Mouse (Mus musculus) CH12.LX (cell line): ENCODE measurements around the gene Sgms1. TPM values are rescaled to one million over a fixed set of nuclear protein-coding genes. Genes with fewer than 3 reads are reported as not detected.

Experiments
- DNase-seq: peaks from one replicate; pipeline ENCODE4 v3.0.0-alpha.2; 2013; ENCODE audit errors: extremely low read depth
- H3K27ac ChIP-seq: 2 replicates; pipeline ENCODE4 v1.5.1; 2012; ENCODE audit warnings: low read depth, mild to moderate bottlenecking, control low read depth, moderate library complexity; ENCODE audit not compliant: insufficient read depth
- H3K27me3 ChIP-seq: replicated peaks from 2 replicates; pipeline ENCODE3; 2012; ENCODE audit warnings: inconsistent platforms
- H3K36me3 ChIP-seq, 2 experiments: replicated peaks in 1 of 2; 2 replicates each; pipeline versions ENCODE3 to v1.6.1; 2012; ENCODE audit warnings: inconsistent platforms in 1 of 2, low read length in 1 of 2, mild to moderate bottlenecking in 1 of 2, mixed read lengths in 1 of 2, moderate library complexity in 1 of 2; ENCODE audit not compliant: control insufficient read depth in 1 of 2, insufficient read depth in 1 of 2
- H3K4me1 ChIP-seq, 2 experiments: 2 replicates each; pipeline ENCODE4 v1.6.1; 2012; ENCODE audit warnings: inconsistent platforms in 1 of 2, moderate library complexity in 1 of 2; ENCODE audit not compliant: insufficient read depth in 2 of 2, control insufficient read depth in 1 of 2
- H3K4me2 ChIP-seq: 2 replicates; pipeline ENCODE4 v1.6.1; 2012; ENCODE audit warnings: low read depth, mild to moderate bottlenecking, control low read depth; ENCODE audit not compliant: poor library complexity, insufficient read depth, severe bottlenecking
- H3K4me3 ChIP-seq, 3 experiments: fragments of 150-350 bp in 1 of 3; sonication (generic) in 1 of 3; replicated peaks in 1 of 3; 2 replicates each; pipeline versions ENCODE3 to v1.5.1; 2011 to 2012; ENCODE audit warnings: low read depth in 2 of 3, low read length in 2 of 3, mild to moderate bottlenecking in 2 of 3, moderate library complexity in 2 of 3, control low read depth in 1 of 3, improper control_type of control experiment in 1 of 3, inconsistent platforms in 1 of 3, mixed read lengths in 1 of 3; ENCODE audit not compliant: poor library complexity in 1 of 3
- H3K79me2 ChIP-seq: replicated peaks from 2 replicates; pipeline ENCODE4 v1.6.1; 2012; ENCODE audit warnings: mild to moderate bottlenecking, moderate library complexity; ENCODE audit not compliant: control insufficient read depth, poor library complexity, insufficient read depth, severe bottlenecking; ENCODE audit errors: extremely low read depth
- H3K9ac ChIP-seq: 2 replicates; pipeline ENCODE4 v1.6.1; 2012; ENCODE audit warnings: low read depth, mild to moderate bottlenecking, control low read depth, moderate library complexity; ENCODE audit not compliant: insufficient read depth
- H3K9me3 ChIP-seq: replicated peaks from 2 replicates; pipeline ENCODE3; 2012; ENCODE audit warnings: low read length, inconsistent platforms, mixed read lengths
- CTCF ChIP-seq, 2 experiments: IDR thresholded peaks in 1 of 2; conservative IDR thresholded peaks in 1 of 2; 2 replicates each; pipeline ENCODE4 v1.5.1; 2011 to 2012; ENCODE audit warnings: low read depth in 2 of 2, low read length in 2 of 2, improper control_type of control experiment in 1 of 2, inconsistent platforms in 1 of 2, mild to moderate bottlenecking in 1 of 2, moderate library complexity in 1 of 2
- ELF1 ChIP-seq: IDR thresholded peaks from 2 replicates; pipeline ENCODE4 v1.6.1; 2014; ENCODE audit warnings: low read depth, mild to moderate bottlenecking, inconsistent platforms, low read length, improper control_type of control experiment
- ETS1 ChIP-seq: conservative IDR thresholded peaks from 2 replicates; pipeline ENCODE4 v1.6.1; 2012; ENCODE audit warnings: low read depth, mild to moderate bottlenecking, inconsistent platforms, low read length, improper control_type of control experiment, moderate library complexity
- GABPA ChIP-seq: IDR thresholded peaks from 2 replicates; pipeline ENCODE4 v1.6.1; 2012; ENCODE audit warnings: low read depth, low read length, improper control_type of control experiment, inconsistent platforms; ENCODE audit not compliant: insufficient replicate concordance
- KAT2A ChIP-seq: IDR thresholded peaks from 2 replicates; pipeline ENCODE4 v1.6.1; 2012; ENCODE audit warnings: low read length, improper control_type of control experiment, inconsistent platforms; ENCODE audit not compliant: insufficient replicate concordance
- MYC ChIP-seq: IDR thresholded peaks from 2 replicates; pipeline ENCODE4 v1.6.1; 2011; ENCODE audit warnings: low read depth, mild to moderate bottlenecking, improper control_type of control experiment, low read length
- POLR2A ChIP-seq: IDR thresholded peaks from 2 replicates; pipeline ENCODE4 v1.6.1; 2011; ENCODE audit warnings: low read depth, mild to moderate bottlenecking, improper control_type of control experiment, low read length
- POLR2AphosphoS2 ChIP-seq: IDR thresholded peaks from 2 replicates; pipeline ENCODE4 v1.6.1; 2011; ENCODE audit warnings: low read depth, low read length, improper control_type of control experiment
- RCOR1 ChIP-seq: conservative IDR thresholded peaks from 2 replicates; pipeline ENCODE4 v1.6.1; 2012; ENCODE audit warnings: low read depth, mild to moderate bottlenecking, inconsistent platforms, low read length, improper control_type of control experiment
- TCF12 ChIP-seq: IDR thresholded peaks from 2 replicates; pipeline ENCODE4 v1.6.1; 2014; ENCODE audit warnings: low read depth, mild to moderate bottlenecking, inconsistent platforms, low read length, improper control_type of control experiment
- ZC3H11A ChIP-seq: IDR thresholded peaks from 2 replicates; pipeline ENCODE4 v1.6.1; 2012; ENCODE audit warnings: low read depth, mild to moderate bottlenecking, inconsistent platforms, low read length, improper control_type of control experiment
- ZKSCAN1 ChIP-seq: IDR thresholded peaks from 2 replicates; pipeline ENCODE4 v1.6.1; 2012; ENCODE audit warnings: low read depth, inconsistent platforms, low read length, improper control_type of control experiment, borderline replicate concordance
- dilution Hi-C: fragments of 300-500 bp; cut with MboI; formaldehyde crosslinking; loops from 2 replicates; pipeline ENCODE4 v1.14.3; 2020; ENCODE audit warnings: low sequenced_read_pairs; ENCODE audit not compliant: extremely low pct_unique_long_range_greater_than_20kb, extremely low pct_ligation_motif_present
- in situ Hi-C: fragments of 300-500 bp; cut with MboI; formaldehyde crosslinking; loops from 3 replicates; pipeline ENCODE4 v1.14.3; 2019; ENCODE audit warnings: low sequenced_read_pairs, low pct_ligation_motif_present, low pct_unique_long_range_greater_than_20kb, mixed read lengths
- polyA plus RNA-seq: library from polyadenylated mRNA; unstranded; fragments of >175 nt; gene quantifications from 2 replicates; pipeline ENCODE4 v1.2.1, GENCODE M21; 2012; ENCODE audit warnings: low read depth; ENCODE audit not compliant: insufficient read length
- total RNA-seq, 2 experiments: library from RNA; depleted of rRNA; stranded (reverse); fragments of 300-350 nt in 1 of 2; fragments of >200 nt in 1 of 2; gene quantifications; 2 replicates each; pipeline ENCODE4 v1.2.3; 2012 to 2014

The Sgms1 gene
- total and polyA plus RNA-seq, 3 experiments, result 1.4 to 1.8 (median 1.8) TPM

DNA sequence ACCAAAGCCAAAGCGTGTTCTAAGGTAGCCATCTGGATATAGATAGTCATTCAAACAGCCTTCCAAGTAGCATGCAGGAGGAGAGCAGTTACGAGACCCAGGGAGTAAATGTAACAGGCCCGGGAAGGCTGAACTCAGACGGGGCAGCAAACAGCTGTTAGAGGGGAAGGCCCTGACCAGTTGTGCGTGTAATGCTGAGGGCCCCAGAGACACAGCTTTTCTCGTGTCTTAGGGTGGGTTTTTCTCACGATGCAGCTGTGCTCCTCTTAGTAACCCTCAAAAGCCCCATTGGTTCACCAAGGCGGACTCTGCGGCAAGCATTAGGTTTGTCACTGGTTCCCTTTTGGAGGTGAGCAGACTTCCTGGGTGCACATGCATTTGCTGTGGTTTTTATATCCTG lies 221.5 kb downstream of the Sgms1 start (continued):
- no peak; the same call in 1 of the 2 replicates for TF ChIP-seq ELF1

- H3K27ac ChIP-seq, result no peak overlapping the region
- peaks cover 15 to 36% of the 10 kb centered on the region in 2 experiments for H3K4me1 ChIP-seq
- H3K9me3 ChIP-seq, result no peaks in the 10 kb centered on the region
- no peaks in the 10 kb centered on the region for H3K79me2 ChIP-seq
- dilution Hi-C loops (no loop called here), in situ Hi-C loops (no loop called here)
- no peak overlapping the region for H3K4me2 ChIP-seq
- no peak overlapping the region for H3K4me3 ChIP-seq
- no peak for DNase-seq
- H3K9ac ChIP-seq, result no peak overlapping the region
- no peaks in the 10 kb centered on the region for H3K36me3 ChIP-seq
- no peak for TF ChIP-seq RCOR1
- TF ChIP-seq POLR2A, result no peak
- TF ChIP-seq ZKSCAN1, result no peak
- no peak for TF ChIP-seq ETS1
- TF ChIP-seq CTCF (conservative IDR thresholded peaks at IDR 0.05 in 1 of 2, IDR thresholded peaks at IDR 0.05 in 1 of 2; ENCODE audit: low read depth in 2 of 2, low read length in 2 of 2), result no peak
- H3K27me3 ChIP-seq, result no peaks in the 10 kb centered on the region
Observed at GRCm38 (mm10) chr19:32166823-32167605, 222.5 kb downstream of the Sgms1 start.

- no peaks in the 10 kb centered on the region for H3K36me3 ChIP-seq
- no peaks in the 10 kb centered on the region for H3K27me3 ChIP-seq
- in situ Hi-C loops, result no loop called here
- no peak overlapping the region for H3K9ac ChIP-seq
- no peaks in the 10 kb centered on the region for H3K9me3 ChIP-seq
- dilution Hi-C loops, result no loop called here
- DNase-seq, result no peak
- TF ChIP-seq ZC3H11A (no peak), MYC (no peak), POLR2AphosphoS2 (no peak), GABPA (no peak), KAT2A (no peak), TCF12 (no peak)
- H3K27ac ChIP-seq, result no peak overlapping the region
- no peak overlapping the region for H3K4me2 ChIP-seq
- peaks cover 12 to 33% of the 10 kb centered on the region in 2 experiments for H3K4me1 ChIP-seq
- H3K79me2 ChIP-seq, result no peaks in the 10 kb centered on the region
- H3K4me3 ChIP-seq, result no peak overlapping the region
Observed at GRCm38 (mm10) chr19:32165711-32166110, 223.8 kb downstream of the Sgms1 start.
